Mouse (Mus musculus): ENCODE results near the gene Trex1. TPM values are rescaled to one million over a fixed set of nuclear protein-coding genes. Genes with fewer than 3 reads are reported as not detected.

Trex1 gene
- polyA plus RNA-seq, 2 experiments from 2014 or later = 36.2 to 61.7 TPM

DNA sequence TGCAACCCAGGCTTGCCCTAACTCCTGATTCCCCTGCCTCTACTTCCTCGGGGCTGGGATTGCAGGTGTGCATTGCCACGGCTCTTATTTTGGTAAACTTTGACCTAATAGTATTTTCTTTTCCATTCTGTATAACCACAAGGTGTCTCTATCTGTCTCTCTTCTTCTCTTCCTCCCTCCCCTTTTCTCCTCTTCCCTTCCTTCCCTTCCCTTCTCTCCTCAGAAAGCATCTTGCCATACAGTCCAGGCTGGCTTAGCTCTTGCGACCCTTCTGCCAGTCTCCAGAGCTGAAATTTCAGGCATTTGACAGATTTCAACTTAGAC, 8.9 kb downstream of the Trex1 start:
- ATAC-seq = no peak

DNA sequence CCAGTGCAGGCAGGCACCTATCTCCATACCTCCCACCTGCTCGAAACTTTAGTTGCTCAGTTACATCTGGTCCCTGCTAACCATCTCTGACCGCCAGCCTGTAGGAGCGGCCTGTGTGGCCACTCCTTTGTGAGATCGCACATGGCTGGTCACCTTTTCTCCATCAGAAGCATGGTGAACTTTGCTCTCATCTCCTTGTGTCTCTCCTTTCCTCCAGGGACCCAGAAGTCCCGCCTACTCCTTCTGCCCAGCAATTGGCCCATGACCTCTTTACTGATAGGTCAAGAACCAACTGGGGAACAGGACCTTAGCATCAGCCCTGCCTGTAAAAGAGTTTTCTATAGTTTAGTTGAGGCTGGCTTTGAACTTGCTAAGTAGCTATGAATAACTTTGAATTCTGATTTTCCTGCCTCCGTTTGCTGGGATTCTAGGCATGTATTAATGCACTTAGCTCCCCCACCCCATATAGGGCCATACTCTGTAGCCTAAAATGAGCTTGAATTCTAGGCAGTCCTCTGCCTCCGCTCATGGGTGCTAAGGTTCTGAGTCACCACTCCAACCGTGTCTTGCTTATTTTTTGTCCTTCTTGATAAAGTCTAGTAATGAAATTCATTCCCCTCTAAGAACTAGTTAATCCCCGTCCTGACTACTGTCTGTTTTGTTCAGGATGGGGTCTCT, 9.4 kb downstream of the Trex1 start:
- no peak for ATAC-seq

DNA sequence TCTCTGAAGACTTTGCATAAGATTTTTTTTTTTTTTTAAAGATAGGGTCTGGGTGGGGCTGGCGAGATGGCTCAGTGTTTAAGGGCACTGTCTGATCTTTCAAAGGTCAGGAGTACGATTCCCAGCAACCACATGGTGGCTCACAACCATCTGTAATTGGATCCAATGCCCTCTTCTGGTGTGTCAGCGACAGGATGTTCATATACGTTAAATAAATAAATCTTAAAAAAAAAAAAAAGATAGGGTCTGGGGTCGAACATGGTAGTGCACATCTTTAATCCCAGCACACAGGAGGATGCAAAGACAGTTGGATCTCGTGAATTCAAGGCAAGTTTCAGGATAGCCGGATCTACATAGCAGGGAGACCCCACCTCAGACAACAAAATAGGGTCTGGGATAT, 10.2 kb downstream of the Trex1 start:
- no peak for ATAC-seq

DNA sequence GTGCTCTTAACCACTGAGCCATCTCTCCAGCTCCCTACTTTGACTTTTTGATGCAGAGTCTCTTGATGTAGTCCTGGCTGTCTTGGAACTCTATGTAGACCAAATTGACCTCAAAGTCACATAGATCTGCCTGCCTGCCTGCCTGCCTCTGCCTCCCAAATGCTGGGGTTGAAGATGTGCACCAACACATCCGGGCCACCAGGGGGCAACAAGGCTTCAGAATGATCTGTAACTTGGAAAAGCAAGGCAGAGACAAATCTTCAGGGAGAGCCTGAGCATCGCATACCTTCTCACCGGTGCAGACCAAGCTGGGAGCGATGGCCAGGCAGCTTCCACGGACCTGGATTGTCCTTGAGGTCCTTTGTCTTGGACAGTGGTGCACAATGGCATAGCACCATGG, 13.2 kb downstream of the Trex1 start:
- peak; percentile 38 for ATAC-seq

DNA sequence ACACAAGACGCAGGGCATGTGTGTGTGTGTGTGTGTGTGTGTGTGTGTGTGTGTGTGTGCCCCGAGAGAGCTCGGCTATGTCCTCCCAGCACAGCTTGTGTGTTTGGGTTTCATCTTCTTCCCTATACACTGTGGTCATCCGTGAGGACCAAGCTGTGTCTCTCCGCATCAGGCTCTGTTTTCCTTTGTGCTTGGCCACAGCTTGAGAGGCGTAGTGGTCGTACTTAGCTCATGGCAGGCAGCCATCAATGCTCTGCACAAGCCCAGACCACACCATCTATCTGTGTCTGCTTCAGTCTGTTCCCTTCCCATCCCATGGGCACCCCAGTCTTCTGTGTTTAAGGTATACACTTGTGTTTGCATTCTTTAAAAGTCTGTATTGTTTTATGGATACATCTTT, 18.2 kb downstream of the Trex1 start:
- ATAC-seq = no peak

DNA sequence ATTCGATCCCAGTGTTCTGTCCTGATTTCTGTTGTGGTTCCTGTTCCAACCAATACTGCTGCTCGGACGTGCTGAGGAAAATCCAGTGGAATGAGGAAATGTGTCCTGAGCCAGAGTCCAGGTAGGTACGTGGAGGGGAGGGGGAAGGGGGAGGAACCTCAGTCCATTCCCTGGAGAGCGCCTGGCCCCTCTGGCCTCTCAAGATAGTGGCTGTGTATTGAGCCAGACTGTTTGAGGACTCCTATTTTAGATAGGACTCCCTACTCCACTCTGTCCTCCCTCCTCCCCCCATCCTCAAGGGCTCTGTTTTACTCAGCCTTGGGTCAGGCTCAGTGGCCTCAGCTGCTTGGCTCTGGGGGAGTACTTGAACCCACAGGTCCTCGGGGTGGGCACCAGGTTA, 18.6 kb downstream of the Trex1 start:
- no peak for ATAC-seq

DNA sequence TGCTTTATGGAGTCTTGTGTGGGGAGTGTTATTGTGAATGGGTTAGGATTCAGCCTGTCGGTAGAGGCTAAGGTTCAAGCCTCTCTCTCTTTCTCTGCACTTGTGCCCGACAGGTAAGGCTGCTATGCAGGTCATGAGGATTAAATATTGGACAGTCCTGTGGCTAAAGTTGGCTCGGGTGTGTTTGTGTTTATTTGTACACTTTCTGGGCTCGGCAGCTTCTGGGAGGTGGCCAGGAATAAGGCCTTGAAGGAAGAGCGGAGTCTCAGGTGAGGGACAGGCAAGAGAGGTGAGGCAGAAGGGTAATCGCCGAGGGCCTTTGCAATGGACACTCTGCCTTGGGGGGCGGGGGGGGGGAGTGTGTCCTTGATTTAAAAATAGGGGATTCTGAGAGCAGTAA, 19.3 kb downstream of the Trex1 start:
- no peak for ATAC-seq

DNA sequence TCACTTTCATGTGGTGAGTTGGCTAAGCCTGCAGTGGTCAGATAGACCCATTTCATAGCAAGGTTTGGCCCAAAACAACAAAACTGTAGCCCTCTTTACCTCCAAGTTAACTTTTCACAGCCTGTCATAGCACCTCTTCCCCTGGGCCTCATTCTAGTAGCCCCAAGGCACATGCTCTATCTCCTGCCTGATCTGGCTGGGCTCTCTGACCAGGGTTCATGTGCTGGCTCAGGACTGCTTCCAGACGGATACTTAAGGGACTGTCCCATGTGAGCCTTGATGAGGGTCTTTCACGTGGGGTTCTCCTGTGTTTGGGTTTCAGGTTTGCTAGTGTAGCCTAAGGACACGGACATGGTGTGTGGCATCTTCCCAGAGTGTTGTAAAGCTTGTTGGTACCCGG, 19.9 kb downstream of the Trex1 start:
- ATAC-seq = no peak

DNA sequence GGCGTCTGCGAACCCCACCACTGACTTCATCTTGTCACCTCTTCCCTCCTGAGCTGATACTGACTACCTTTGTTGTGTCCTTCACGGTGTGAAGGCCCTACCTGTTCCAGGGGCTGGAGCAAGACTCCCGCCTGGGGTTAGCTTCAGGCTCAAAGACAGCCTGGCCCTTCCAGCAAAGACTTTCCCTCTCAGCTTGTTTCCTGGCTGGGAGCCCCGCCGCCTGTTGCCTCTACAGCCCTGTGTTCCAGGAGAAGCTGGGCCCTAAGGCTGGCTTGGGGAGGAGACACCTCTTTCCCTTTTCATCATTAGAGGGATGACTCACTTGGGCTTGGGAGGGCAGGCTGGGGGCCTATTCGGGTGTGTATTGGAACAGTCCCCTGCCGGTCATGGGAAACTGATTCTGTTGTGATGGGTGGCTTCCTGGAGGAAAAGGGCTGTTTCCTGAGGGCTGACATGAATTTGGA, 20.6 kb downstream of the Trex1 start:
- peak; percentile 41 for ATAC-seq

DNA sequence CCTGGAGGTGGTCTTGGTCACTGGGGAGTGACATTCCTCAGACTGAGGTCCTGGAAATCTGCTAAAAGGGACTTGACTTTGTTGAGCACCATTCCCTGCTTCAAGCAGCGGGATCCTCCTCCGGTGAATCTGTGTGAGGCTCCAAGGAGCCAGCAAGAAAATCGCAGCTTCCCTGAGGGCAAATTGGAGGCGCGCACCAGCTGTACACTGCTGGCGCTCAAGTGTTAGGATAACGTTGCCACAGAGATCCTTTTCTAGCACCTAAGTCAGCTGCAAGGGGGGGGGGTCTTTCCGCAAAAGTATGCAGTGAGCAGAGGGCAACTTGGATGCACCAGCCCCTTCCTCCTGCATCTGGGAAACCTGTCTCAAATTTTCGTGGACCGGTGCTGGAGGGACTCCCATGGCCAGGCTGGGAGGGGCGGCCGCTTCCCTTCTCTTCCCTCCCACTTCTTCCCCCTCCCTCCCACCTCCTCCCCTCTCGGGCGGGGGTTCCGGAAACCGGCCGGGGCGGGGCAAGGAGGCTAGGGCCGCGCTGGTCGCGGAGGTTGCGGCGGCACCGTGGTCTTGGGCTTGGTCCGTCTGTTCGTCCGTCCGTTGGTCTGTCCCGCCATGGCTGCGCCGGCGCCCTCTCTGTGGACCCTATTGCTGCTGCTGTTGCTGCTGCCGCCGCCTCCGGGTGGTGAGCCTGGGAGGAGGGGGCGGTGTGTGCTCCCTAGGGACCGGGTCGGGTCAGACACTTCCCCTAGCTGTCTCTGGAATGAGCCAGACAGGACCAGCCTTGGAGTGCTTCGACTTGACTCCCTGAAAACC, 21.2 kb downstream of the Trex1 start, which contains the start of gene Shisa5:
Gene Shisa5, plus strand, starts transcription at position 480 of the 810 bp plus-strand sequence.
- peak; percentile 87 for ATAC-seq

DNA sequence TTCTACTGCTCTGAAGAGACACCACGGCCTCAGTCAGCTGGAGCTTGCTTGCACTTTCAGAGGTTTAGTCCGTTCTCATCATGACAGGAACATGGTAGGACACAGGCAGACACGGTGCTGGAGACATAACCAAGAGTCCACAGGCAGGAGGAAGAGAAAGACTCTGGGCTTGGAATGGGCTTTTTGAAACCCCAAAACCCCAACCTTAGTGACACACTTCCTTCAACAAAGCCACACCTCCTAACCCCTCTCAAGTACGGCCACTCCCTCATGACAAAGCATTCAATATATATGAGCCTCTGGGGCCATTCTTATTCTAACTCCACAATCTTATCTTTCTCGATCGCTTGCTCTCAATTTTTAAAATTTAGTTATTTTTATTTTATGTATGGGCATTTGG, 27.1 kb downstream of the Trex1 start:
- no peak for ATAC-seq

DNA sequence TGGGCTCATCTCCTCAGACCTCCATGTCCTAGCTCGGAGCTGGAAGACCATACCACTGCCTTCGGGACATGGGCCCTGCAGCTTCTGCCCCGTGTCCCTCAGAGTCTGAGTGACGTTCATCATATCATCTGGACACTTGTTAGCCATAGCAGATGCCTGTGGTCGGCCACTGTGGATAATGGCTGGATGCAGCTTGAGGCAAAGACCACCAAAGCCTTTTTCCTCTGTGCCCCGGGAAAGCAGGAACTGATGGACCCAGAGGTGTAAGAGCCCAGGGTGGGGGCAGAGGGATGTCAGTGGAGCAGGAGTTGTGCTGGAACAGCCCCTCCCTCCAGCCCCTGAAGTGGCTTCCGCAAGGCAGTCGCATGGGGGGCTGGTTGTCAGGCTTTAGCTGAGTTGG, 27.8 kb downstream of the Trex1 start:
- no peak for ATAC-seq

DNA sequence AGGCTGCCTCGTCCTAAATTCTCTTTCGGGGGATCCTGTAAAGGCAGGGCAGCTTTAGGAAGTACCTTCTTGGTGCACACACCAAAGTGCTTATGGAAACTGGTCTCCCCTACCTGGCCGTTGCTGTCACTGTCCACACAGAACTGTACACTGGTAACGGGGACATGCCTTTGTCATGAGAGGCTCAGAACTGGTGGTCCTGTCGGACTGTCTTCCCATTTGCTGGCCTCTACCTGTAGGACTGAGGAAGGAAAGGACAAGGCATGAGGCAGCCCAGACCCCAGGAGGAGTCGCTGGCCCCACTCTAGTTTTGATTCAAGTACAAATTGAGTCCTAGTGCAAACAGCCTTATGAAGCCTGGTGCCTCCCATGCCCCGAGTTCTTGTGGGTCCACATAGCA, 28.5 kb downstream of the Trex1 start:
- ATAC-seq = no peak

DNA sequence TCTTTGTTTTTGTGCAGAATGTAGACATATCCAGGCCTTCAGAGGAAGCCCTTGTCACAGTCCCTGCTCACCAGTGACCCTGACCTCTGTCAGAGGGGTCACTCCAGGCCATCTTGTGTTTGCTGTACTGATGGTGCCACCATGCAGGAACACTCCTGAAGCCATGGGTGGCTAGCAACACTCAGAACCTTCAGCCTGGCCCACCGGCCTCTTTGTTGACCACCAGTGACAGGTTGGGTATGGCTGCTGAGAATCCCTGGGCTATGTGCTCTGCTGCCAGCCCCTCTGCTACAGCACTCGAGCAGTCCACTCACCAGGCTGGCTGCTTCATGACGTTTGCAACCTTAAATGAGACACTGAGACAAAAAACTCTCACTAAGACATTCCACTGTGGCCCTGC, 29.2 kb downstream of the Trex1 start:
- no peak for ATAC-seq

DNA sequence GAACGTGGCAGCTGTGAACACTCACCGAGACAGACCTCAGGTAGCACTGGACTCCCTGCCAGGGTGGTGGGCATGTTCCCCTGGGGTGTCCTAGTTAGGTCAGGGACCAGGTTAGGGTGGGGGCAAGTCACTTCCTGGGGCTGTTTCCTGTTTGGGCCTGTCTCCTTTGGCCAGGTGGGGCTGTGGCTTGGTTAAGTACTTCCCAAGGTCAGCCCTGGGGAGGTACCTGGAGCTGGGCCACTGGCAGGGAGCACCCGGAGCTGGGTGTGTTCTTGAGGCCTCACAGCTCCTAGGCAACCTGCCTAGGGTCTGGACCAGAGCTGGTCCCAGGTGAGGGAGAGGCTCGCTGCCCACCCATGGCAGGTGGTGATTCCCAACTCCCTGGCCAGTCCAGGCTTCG, 30.6 kb downstream of the Trex1 start:
- ATAC-seq = no peak

DNA sequence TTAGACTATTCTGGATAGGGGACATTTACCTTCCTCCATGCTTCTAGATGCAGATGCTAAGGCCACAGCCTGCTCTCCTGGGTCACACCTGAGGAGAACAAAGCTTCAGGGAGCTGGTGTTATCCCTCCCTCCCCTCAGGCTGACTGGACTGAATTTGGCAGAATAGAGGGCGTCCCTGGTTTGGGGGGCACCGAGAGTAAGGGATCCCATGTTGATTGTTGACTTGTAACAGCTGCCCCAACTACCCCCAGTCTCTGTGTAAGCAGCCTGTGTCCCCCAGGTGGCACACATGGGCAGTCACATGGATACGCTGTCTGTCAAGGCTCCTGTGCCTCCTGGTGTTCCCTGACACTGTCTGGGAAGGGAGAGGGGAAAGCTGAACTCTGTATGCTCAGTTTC, 31.1 kb downstream of the Trex1 start:
- ATAC-seq = no peak

DNA sequence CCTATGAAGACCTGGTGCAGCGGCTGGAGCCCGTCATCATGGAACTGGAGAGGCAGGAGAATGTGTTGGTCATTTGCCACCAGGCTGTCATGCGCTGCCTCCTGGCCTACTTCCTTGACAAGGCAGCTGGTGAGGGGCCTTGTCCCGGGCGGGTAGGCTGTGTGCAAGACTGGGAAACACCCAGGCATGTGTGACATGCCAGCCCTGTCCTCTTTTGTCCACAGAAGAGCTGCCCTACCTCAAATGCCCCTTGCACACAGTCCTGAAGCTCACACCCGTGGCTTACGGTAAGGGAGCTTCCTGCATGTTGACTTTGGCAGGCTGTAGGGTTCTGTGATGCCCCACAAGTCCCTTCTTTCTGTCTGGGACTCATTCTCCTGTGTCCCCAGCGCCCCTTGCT, 32.0 kb downstream of the Trex1 start:
- no peak for ATAC-seq

DNA sequence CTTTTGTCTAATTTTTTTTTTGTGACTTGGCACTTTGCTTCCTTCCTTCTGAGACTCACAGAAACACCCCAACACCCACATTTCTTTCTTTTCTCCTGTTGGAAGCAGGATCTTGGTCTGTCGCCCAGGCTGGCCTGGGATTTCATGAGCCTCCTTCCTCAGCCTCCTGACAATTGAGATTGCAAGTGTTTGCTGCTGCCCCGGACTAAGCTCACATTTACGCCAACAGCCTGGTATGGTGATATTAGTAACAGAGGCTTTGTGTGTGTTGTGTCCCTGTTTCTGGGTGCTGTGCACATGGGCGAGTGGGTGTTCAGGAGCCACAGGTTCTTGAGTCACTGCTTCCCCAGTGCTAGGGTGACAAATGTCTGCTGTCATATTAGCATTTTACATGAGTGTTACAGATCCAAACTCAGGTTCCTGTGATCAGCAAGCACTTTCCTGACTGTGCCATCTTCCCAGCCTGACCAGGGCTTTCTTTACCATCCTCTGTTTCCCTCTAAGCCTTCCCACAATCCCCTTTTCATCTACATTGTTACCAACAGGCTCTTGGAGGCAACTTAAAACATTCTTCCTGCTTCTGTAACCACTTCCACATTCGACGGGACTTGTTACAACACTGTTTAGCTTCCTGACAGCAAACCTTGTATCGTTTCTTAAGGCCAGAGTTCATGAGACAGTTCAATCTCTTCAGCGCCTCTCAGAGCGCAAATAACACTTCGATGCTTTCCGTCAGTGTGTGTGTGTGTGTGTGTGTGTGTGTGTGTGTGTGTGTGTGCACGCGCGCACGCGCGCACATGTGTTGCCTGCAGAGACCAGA, 36.5 kb downstream of the Trex1 start:
- ATAC-seq = peak; percentile 39

DNA sequence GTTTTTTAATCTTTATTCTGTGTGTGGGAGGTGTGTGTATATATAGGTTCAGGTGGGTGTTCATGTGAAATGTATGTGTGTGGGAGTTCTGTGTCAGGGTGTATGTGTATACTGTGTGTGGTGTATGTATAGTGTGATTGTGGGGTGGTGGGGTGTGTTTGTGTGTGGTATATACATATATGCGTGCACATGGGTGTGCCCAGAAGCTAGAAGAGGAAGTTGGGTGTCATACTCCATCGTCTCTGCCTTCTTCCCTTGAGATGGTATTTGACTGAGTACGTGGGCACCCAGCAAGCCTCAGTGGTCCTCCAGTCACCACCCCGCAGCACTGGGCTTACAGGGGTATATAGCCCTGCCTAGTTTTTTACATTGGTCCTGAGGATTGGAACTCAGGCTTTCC, 38.1 kb downstream of the Trex1 start:
- no peak for ATAC-seq

DNA sequence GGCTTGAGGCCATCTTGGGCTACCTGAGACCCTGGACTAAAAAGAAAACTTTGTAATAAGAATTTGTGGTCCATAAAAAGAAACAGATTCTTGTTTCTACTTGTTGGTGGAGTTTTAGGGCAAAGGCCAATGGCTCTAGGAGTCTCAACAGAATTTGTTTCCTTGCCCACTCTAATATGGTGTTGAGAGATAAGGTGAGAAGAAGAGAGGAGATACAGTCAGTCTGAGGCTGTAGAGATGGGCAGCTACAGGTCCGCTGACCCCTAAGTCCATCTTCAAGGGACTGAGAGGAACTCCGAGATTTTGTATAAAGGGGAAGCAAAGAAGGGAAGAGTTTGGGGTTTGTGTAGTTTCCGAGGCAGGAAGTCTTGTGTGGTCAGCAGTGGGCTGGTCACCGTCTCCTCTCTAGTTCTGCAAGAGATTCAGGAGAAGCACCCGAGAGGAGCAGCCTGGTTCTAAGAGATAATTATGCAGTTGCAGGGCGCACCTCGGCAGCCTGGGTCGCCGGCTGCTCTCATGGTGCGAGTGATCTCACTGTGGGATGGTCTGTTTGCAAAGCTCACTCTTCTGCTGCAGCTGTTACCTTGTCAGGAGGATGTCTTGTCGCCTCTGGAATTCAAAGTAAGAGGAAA, 42.4 kb downstream of the Trex1 start:
- no peak for ATAC-seq

DNA sequence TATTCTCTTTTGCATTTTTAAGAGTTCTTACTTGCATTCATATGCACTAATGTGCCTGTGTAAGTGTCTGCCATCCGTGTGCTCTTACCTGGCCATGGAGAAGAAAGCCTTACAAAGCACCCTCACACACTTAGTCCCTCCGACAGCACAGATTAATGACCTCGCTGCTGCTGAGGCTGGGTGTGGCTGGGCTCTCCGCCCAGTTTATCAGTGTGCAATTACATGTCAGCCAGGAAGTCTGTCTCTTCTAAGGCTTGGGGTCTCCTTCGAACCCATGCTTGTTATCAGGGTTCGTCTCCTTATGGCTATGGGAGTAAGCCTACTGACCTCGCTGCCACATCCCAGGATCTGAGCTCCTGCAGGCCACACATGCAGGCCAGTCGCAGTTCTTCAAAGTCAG, 44.1 kb downstream of the Trex1 start:
- ATAC-seq = no peak

DNA sequence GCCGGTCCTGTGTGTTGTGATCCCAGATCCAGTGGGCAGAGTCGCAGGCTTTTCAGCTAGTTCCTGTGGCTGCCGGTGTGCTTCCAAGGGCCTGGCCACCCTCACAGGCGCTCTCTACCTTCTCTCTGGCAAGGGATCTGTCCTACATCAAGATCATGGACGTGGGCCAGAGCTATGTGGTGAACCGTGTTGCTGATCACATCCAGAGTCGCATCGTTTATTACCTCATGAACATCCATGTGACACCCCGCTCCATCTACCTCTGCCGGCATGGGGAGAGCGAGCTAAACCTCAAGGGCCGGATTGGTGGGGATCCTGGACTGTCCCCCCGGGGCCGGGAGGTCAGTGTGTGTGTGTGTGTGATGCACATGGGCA, 49.2 kb downstream of the Trex1 start:
- ATAC-seq = no peak
